Comparison of ENCODE assay signal across 8 mouse cellular contexts in genomic region chr7:141918407-141918806, GRCm38 (mm10). TPM values are rescaled to one million over a fixed set of nuclear protein-coding genes. Genes with fewer than 3 reads are reported as not detected.
DNase-seq lines count a peak whose midpoint lies in the region; ATAC-seq lines count a peak whose summit lies in the region.

TSS of gene Tollip (minus strand) at chr7:141918507.

- no peak within 1 kb of the TSS for H3K9ac ChIP-seq in kidney, embryonic 15.5 days
- no peak within 1 kb of the TSS for H3K9ac ChIP-seq in intestine, embryonic 15.5 days

- whole genome bisulfite sequencing in kidney, embryonic 15.5 days: 91% methylated on average over 2 of the region's 2 CpGs
- 87% methylated on average over 2 of the region's 2 CpGs for whole genome bisulfite sequencing in intestine, embryonic 15.5 days

- no peak for ATAC-seq in kidney, embryonic 15.5 days (replicated peaks; ENCODE audit: low FRiP score)
- no peak for ATAC-seq in intestine, embryonic 15.5 days
- no peak for ATAC-seq in megakaryocyte progenitor cell, adult 5-6 weeks (replicated peaks; ENCODE audit: poor library complexity)

- no peaks in the 10 kb centered on the region for H3K36me3 ChIP-seq in kidney, embryonic 15.5 days
- no peaks in the 10 kb centered on the region for H3K36me3 ChIP-seq in intestine, embryonic 15.5 days

- no peaks in the 10 kb centered on the region for H3K4me1 ChIP-seq in kidney, embryonic 15.5 days
- H3K4me1 ChIP-seq in intestine, embryonic 15.5 days (replicated peaks): no peaks in the 10 kb centered on the region

- H3K4me3 ChIP-seq in kidney, embryonic 15.5 days (replicated peaks): no peak within 1 kb of the TSS
- H3K4me3 ChIP-seq in intestine, embryonic 15.5 days (replicated peaks): no peak within 1 kb of the TSS

- H3K9me3 ChIP-seq in kidney, embryonic 15.5 days (replicated peaks): no peaks in the 10 kb centered on the region
- no peaks in the 10 kb centered on the region for H3K9me3 ChIP-seq in intestine, embryonic 15.5 days

- H3K27me3 ChIP-seq in kidney, embryonic 15.5 days: peaks cover 17% of the 10 kb centered on the region
- H3K27me3 ChIP-seq in intestine, embryonic 15.5 days (replicated peaks): peaks cover 3% of the 10 kb centered on the region; the same call in 1 of the 2 replicates

- no peak within 1 kb of the TSS for H3K27ac ChIP-seq in kidney, embryonic 15.5 days
- no peak within 1 kb of the TSS for H3K27ac ChIP-seq in intestine, embryonic 15.5 days

- H3K4me2 ChIP-seq in kidney, embryonic 15.5 days: no peak within 1 kb of the TSS
- H3K4me2 ChIP-seq in intestine, embryonic 15.5 days (replicated peaks): no peak within 1 kb of the TSS

- no peak for DNase-seq in kidney, postnatal 36 days
- no peak for DNase-seq in adrenal gland, postnatal 25 days
- DNase-seq in gastrocnemius, postnatal 25 days: no peak
- no peak for DNase-seq in ovary, adult 18-20 months (ENCODE audit: low spot score)
- no peak for DNase-seq in cerebellum, postnatal 36 days

RNA-seq across cellular contexts. Expression of gene Tollip, which starts in this region (rescaled TPM):
- polyA plus RNA-seq in kidney, embryonic 15.5 days (2015; fragmentation: Nextera tagmentation; extraction: Ambion mirVana): 41.3 and 45.6 TPM in 2 replicates
- 50.6 and 53.8 TPM in 2 replicates for total RNA-seq in adrenal gland, postnatal 25 days (2021)
- total RNA-seq in gastrocnemius, postnatal 25 days (2021): 10 to 100 TPM; 26.3 to 28.5 TPM
- 43.9 and 46.2 TPM in 2 replicates for polyA plus RNA-seq in intestine, embryonic 15.5 days (2015; fragmentation: Nextera tagmentation; extraction: Ambion mirVana)
- 26.9 and 27.8 TPM in 2 replicates for total RNA-seq in megakaryocyte progenitor cell, adult 5-6 weeks (2015)
- 26.6 and 30.6 TPM in 2 replicates for total RNA-seq in megakaryocyte progenitor cell, adult 5-6 weeks (2017)
